Mouse (Mus musculus): ENCODE results near the gene Exosc7. TPM values are rescaled to one million over a fixed set of nuclear protein-coding genes. Genes with fewer than 3 reads are reported as not detected.

Exosc7 gene
- polyA plus RNA-seq, 1 experiment from 2014 or later = 97.0 TPM

DNA sequence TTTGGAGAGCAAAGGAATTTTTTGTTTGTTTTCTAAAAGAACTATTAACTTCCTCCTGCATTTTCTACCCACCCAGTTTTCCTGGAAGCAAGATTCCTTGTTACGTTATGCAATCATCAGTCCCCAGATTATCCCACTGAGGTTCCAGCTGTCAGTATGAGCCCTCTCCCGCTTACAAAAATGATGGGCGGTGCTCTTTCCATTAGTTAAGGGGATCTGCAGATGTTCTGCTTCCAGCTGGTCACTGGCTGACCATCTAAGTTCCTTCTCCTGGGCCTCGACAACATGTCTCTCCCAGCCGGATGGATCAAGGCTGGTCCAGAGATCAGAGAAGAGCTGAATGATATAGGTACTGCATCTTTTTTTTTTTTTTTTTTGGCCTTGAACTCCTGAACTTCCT lies 35.4 kb downstream of the Exosc7 start:
- WGBS = 71% methylated on average over 5 of the region's 5 CpGs
- H3K27me3 ChIP-seq = no peaks in the 10 kb centered on the region
- H3K9me3 ChIP-seq = peaks cover 19% of the 10 kb centered on the region
- no peak overlapping the region for H3K27ac ChIP-seq
- no peaks in the 10 kb centered on the region for H3K4me1 ChIP-seq
- H3K4me2 ChIP-seq (replicated peaks) = no peak overlapping the region
- peak; percentile 51; the same call in 1 of the 2 replicates for ATAC-seq (ENCODE audit: low FRiP score, low read depth)
- H3K4me3 ChIP-seq = no peak overlapping the region
- H3K9ac ChIP-seq = no peak overlapping the region
- peaks cover 14% of the 10 kb centered on the region for H3K36me3 ChIP-seq

DNA sequence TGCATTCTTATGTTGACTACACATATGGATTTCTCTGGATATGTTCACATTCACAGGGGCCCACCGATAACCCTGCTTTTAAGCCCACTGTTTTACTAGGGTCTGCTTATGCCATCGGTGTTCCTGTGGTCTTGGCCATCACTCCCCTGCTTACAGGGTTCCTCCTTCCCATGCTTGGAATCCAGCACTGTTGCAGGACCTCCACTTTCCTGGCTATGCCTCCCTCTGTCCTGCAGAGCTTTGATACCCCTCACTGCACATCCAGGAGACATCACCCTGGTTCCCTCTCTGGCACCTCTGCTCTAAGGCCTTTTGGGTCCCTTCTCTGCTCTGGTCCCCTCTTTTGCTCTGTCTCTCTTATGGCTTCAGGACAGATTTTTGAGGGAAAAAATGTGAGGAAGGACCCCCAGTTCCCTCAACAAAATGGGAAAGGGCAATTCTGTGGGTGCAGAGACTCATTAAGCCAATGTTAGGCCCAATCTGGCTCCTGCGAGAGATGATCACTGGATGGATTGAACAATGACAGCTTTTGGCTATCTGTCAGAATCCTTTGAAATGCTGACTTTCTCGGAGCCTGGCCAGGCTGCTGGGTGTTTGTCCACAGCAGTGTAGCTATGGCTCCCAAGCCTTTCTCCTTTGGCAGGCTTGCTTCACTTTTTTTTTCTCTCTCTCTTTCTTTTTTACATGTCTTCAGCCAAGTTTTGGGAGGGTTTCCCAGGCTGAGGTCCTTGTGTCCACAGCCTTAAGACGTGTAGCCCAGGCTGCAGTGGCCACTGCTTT lies 37.4 kb downstream of the Exosc7 start, which contains the start of gene Clec3b:
TSS of gene Clec3b (plus strand) at position 706 of the 780 bp plus-strand sequence.
- no peak for ATAC-seq (ENCODE audit: low FRiP score, low read depth)
- Histone ChIP-seq H3K27ac (no peak within 1 kb of the TSS), H3K9me3 (peaks cover 4% of the 10 kb centered on the region), H3K36me3 (peaks cover 3% of the 10 kb centered on the region; the same call in 1 of the 2 replicates), H3K9ac (0 out of 2 replicates have a peak within 1 kb of the TSS, but pooled peaks have one; percentile 25), H3K27me3 (no peaks in the 10 kb centered on the region), H3K4me3 (no peak within 1 kb of the TSS), H3K4me1 (no peaks in the 10 kb centered on the region), H3K4me2 (replicated peaks) (no peak within 1 kb of the TSS)
- 85% methylated on average over 5 of the region's 5 CpGs for WGBS

DNA sequence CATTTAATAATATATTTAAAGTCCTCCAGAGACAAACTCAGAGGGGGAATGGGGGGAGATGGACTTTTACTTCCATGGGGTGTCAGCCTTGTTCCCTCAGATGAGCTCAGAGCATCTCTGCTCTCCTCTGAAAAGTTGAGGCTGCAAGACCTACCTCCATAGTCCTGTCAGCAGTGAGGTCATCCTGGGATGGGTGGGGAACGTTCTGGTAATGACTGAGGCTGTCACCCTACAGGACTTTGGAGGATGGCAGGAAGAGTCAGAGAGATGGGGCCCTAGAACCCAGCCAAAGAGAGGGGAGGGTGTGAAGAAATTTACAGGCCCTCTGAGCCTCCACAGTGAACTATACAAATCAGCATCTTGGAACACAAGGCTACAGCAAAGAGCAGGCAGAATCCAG lies 38.5 kb downstream of the Exosc7 start:
- no peaks in the 10 kb centered on the region for H3K36me3 ChIP-seq
- no peak overlapping the region for H3K27ac ChIP-seq
- 46% methylated on average over 1 of the region's 1 CpGs for WGBS
- no peaks in the 10 kb centered on the region for H3K9me3 ChIP-seq
- H3K4me1 ChIP-seq = no peaks in the 10 kb centered on the region
- ATAC-seq (ENCODE audit: low FRiP score, low read depth) = no peak
- H3K27me3 ChIP-seq = no peaks in the 10 kb centered on the region
- H3K9ac ChIP-seq = 0 out of 2 replicates have a peak overlapping the region, but pooled peaks have one; percentile 25
- H3K4me2 ChIP-seq (replicated peaks) = no peak overlapping the region
- H3K4me3 ChIP-seq = no peak overlapping the region

DNA sequence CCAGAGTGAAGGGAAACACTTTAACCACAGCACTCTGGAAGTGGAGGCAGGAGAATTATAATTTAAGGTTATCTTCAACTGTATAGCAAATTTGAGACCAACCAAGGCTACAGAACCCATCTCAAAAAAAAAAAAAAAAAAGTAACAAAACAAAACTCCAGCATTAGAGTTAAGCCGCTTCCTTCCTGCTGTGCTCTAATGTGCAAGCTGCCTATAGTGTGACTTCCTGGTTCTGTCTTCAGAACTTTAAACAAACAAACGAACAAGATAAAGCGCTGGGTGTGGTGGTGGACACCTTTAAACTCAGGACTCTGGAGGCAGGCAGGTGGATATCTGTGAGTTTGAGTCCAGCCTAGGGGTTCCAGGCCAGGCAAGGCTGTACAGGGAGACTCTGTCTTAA lies 39.0 kb downstream of the Exosc7 start:
- 74% methylated on average over 3 of the region's 3 CpGs for WGBS
- Histone ChIP-seq H3K27me3 (no peaks in the 10 kb centered on the region), H3K4me1 (peaks cover 4% of the 10 kb centered on the region; the same call in 1 of the 2 replicates), H3K4me2 (replicated peaks) (no peak overlapping the region), H3K9ac (no peak overlapping the region), H3K9me3 (no peaks in the 10 kb centered on the region), H3K27ac (no peak overlapping the region), H3K36me3 (no peaks in the 10 kb centered on the region), H3K4me3 (no peak overlapping the region)
- no peak for ATAC-seq (ENCODE audit: low FRiP score, low read depth)

DNA sequence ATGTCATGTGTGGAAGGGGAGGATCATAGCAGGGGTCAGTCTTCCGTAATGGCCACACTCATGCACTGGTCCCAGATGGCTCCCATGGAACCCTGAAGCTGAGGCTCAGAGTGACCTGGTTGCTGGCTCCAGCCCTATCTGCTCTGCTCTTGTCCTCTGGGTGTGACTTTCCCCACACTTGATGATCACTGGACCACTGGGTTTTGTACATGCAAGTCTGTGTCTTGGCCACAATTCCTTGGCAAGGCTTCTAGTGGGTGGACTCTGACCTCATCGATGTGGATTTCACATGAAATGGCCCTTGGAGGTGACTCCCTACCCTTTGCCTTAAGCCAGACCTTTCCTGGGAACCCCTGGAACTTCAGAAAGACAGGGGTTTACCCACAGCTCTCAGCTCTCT lies 40.1 kb downstream of the Exosc7 start:
- Histone ChIP-seq H3K4me1 (peaks cover 4% of the 10 kb centered on the region; the same call in 1 of the 2 replicates), H3K9ac (no peak overlapping the region), H3K4me2 (replicated peaks) (no peak overlapping the region), H3K4me3 (no peak overlapping the region), H3K9me3 (no peaks in the 10 kb centered on the region), H3K36me3 (no peaks in the 10 kb centered on the region), H3K27me3 (no peaks in the 10 kb centered on the region), H3K27ac (no peak overlapping the region)
- ATAC-seq (ENCODE audit: low FRiP score, low read depth) = no peak
- 85% methylated on average over 2 of the region's 2 CpGs for WGBS

DNA sequence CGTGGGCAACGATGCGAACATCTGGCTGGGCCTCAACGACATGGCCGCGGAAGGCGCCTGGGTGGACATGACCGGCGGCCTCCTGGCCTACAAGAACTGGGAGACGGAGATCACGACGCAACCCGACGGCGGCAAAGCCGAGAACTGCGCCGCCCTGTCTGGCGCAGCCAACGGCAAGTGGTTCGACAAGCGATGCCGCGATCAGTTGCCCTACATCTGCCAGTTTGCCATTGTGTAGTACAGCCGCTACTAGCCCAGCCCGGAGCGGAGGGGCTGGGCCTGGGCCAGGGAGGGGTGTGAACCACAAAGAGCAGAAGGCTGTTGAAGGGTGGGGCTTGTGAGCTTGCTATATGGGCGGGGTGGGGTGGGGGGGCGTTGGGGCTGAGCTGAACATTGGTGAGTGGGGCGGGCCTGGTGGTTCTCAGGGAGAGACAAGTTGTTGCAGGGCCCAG lies 43.9 kb downstream of the Exosc7 start:
- Histone ChIP-seq H3K36me3 (no peaks in the 10 kb centered on the region), H3K9me3 (no peaks in the 10 kb centered on the region), H3K4me2 (replicated peaks) (peak overlapping the region; percentile 57), H3K9ac (peak overlapping the region; percentile 55), H3K27me3 (no peaks in the 10 kb centered on the region), H3K4me1 (peaks cover 4% of the 10 kb centered on the region; the same call in 1 of the 2 replicates), H3K27ac (no peak overlapping the region), H3K4me3 (peak overlapping the region; percentile 30)
- ATAC-seq (ENCODE audit: low FRiP score, low read depth) = peak; percentile 84
- WGBS = 27% methylated on average over 30 of the region's 30 CpGs

DNA sequence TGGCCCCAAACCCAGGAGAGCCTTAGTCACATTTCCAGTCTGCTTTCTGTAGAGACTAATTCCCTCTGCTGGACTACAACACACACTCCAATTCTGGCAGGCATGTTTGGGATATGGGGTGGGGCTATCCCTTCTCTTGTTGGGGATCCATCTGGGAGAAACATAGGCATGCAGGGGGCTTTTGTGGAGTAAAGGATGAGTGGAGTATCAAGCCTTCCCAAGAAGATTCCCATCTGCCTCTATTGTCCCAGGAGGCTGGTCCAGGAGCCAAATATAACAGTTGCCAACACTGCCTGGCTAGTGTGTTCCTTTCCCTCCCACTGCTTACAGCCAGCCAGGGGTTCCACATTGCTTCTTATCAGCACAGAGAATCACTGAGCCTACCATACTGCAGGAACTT lies 44.7 kb downstream of the Exosc7 start:
- Histone ChIP-seq H3K9me3 (no peaks in the 10 kb centered on the region), H3K4me3 (no peak overlapping the region), H3K4me1 (peaks cover 4% of the 10 kb centered on the region; the same call in 1 of the 2 replicates), H3K27me3 (no peaks in the 10 kb centered on the region), H3K4me2 (replicated peaks) (no peak overlapping the region), H3K27ac (no peak overlapping the region), H3K9ac (no peak overlapping the region), H3K36me3 (no peaks in the 10 kb centered on the region)
- no peak for ATAC-seq (ENCODE audit: low FRiP score, low read depth)

DNA sequence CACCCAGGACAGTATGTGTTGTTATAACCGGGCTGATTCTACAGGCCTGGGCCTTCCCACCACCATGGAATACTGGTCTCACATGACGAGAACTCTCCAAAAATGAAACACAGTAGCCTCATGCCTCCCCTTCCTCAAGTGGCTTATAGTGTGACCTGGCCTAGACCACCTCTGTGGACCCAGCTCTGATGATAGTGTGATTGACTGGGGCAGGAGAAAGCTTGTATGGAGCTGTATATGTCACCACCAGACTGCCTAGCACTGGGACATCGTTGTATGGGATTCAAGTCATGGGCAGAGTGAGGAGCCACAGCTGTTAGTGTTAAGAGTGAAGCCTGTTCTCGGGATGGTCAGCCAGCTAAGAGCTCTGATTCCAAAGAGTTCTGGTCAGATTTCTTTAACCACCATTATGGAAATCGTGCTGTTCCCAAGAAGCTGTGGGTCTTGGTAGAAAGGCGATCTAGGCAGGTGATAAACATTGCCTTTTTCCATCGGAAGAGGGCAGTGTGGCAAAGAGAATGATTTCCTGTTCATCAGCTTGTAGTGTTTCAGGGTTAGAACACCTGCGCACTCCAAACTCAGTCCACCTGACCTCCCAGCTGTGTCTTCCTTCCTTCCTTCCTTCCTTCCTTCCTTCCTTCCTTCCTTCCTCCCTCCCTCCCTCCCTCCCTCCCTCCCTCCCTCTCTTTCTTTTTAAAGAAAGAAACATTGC lies 45.3 kb downstream of the Exosc7 start:
- H3K9me3 ChIP-seq = no peaks in the 10 kb centered on the region
- H3K36me3 ChIP-seq = no peaks in the 10 kb centered on the region
- no peak overlapping the region for H3K4me2 ChIP-seq (replicated peaks)
- ATAC-seq (ENCODE audit: low FRiP score, low read depth) = no peak
- no peak overlapping the region for H3K27ac ChIP-seq
- 58% methylated on average over 8 of the region's 8 CpGs for WGBS
- no peak overlapping the region for H3K4me3 ChIP-seq
- H3K27me3 ChIP-seq = no peaks in the 10 kb centered on the region
- H3K9ac ChIP-seq = no peak overlapping the region
- H3K4me1 ChIP-seq = peaks cover 4% of the 10 kb centered on the region; the same call in 1 of the 2 replicates

DNA sequence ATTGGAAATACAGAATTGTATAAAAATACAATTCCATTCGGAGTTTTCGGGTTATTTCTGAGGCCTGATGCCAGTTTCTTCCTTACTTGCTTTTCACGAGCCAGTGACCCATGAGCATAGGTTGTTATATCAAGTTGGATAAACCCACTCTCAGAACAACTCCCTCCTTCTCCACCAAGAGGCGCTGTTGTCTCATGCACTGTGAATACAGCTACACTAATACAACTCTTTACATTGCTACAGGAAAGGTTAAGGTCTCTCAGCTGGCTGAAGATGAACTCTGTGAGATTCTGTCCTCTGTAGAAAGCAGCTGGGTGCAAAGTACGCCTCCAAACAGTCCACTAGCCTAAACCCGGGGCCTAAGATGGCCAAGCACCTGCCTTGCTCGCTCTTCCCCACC lies 46.3 kb downstream of the Exosc7 start:
- Histone ChIP-seq H3K9ac (no peak overlapping the region), H3K27me3 (no peaks in the 10 kb centered on the region), H3K4me2 (replicated peaks) (no peak overlapping the region), H3K9me3 (no peaks in the 10 kb centered on the region), H3K27ac (no peak overlapping the region), H3K36me3 (no peaks in the 10 kb centered on the region), H3K4me1 (peaks cover 4% of the 10 kb centered on the region; the same call in 1 of the 2 replicates), H3K4me3 (no peak overlapping the region)
- ATAC-seq (ENCODE audit: low FRiP score, low read depth) = no peak
- WGBS = 61% methylated on average over 7 of the region's 7 CpGs

DNA sequence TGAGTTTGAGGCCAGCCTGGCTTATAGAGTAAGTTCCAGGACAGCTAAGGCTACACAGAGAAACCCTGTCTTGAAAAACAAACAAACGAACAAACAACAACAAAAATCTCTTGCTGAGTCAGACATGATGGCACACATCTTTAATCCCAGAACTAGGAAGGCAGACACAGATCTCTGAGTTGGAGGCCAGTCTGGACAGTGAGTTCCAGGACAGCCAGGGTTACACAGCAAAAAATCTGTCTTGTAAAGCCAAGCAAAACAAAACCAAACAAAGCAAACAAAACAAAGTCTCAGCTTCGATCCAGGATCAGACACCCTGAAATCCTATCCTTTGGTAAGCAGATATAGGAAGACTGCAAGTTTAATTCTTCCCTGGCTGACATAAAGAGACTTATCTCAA lies 48.8 kb downstream of the Exosc7 start:
- Histone ChIP-seq H3K9ac (no peak overlapping the region), H3K4me3 (no peak overlapping the region), H3K27ac (no peak overlapping the region), H3K4me2 (replicated peaks) (no peak overlapping the region), H3K36me3 (no peaks in the 10 kb centered on the region), H3K27me3 (no peaks in the 10 kb centered on the region), H3K4me1 (peaks cover 2% of the 10 kb centered on the region; the same call in 1 of the 2 replicates), H3K9me3 (no peaks in the 10 kb centered on the region)
- WGBS = 72% methylated on average over 2 of the region's 2 CpGs
- no peak for ATAC-seq (ENCODE audit: low FRiP score, low read depth)

DNA sequence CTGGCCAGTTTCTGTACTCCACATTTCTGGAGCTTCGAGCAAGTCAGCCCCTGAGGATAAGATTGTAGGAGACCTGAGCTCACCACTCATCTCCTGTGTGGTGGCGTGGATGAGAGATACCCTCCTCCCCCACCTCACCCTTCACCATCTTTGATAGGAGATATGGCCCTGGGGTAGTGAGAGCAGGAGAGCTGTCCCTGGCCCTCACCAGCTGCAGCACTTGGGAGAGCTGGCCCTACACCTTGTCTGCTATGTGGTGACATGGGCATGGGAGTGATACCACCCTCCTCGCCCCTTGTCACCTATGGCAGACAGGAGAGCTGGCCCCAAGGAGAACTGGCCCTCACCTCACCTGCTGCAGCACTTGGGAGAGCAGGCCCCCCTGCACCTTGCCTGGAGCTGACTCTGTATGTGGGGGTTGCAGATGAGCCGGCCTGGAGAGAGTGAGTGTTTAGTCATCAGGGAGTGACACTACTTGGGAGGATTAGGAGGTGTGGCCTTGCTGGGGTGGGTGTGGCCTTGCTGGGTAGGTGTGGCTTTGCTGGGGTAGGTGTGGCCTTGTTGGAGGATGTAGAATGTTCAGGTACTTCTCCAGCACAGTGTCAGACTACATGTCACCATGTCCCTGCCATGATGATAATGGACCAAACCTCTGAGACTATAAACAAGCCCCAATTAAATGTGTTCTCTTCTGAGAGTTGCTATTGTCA lies 50.1 kb downstream of the Exosc7 start:
- Histone ChIP-seq H3K4me2 (replicated peaks) (no peak overlapping the region), H3K27ac (no peak overlapping the region), H3K9me3 (no peaks in the 10 kb centered on the region), H3K4me1 (no peaks in the 10 kb centered on the region), H3K9ac (no peak overlapping the region), H3K36me3 (no peaks in the 10 kb centered on the region), H3K4me3 (no peak overlapping the region), H3K27me3 (no peaks in the 10 kb centered on the region)
- 84% methylated on average over 4 of the region's 4 CpGs for WGBS
- no peak for ATAC-seq (ENCODE audit: low FRiP score, low read depth)

Data from limb, embryonic 13.5 days (tissue).